Mouse (Mus musculus) limb, embryonic 15.5 days (tissue): ENCODE measurements around the gene Zfand6. TPM values are rescaled to one million over a fixed set of nuclear protein-coding genes. Genes with fewer than 3 reads are reported as not detected.

Experiments
- ATAC-seq: fragments of 200-750 bp; cut with Nextera tagmentation; 2 replicates; pipeline ENCODE4 v1.8.0; 2017; ENCODE audit warnings: low read depth, moderate TSS enrichment; ENCODE audit not compliant: insufficient number of reproducible peaks, low FRiP score, low TSS enrichment
- H3K27ac ChIP-seq: fragments of 300-500 bp; sonication (generic); 2 replicates; pipeline ENCODE4 v1.5.1; 2015; ENCODE audit warnings: moderate library complexity, mild to moderate bottlenecking, inconsistent platforms
- H3K27me3 ChIP-seq: fragments of 300-500 bp; sonication (generic); 2 replicates; pipeline ENCODE4 v1.6.1; 2015; ENCODE audit warnings: inconsistent platforms
- H3K36me3 ChIP-seq: fragments of 300-500 bp; sonication (generic); 2 replicates; pipeline ENCODE4 v1.6.1; 2015; ENCODE audit warnings: inconsistent platforms
- H3K4me1 ChIP-seq: fragments of 300-500 bp; sonication (generic); 2 replicates; pipeline ENCODE4 v1.6.1; 2015; ENCODE audit warnings: inconsistent platforms
- H3K4me2 ChIP-seq: fragments of 300-500 bp; sonication (generic); 2 replicates; pipeline ENCODE4 v1.6.1; 2015; ENCODE audit warnings: mild to moderate bottlenecking, inconsistent platforms
- H3K4me3 ChIP-seq: fragments of 300-500 bp; sonication (generic); 2 replicates; pipeline ENCODE4 v1.5.1; 2015; ENCODE audit warnings: mild to moderate bottlenecking, inconsistent platforms
- H3K9ac ChIP-seq: fragments of 300-500 bp; sonication (generic); 2 replicates; pipeline ENCODE4 v1.6.1; 2015; ENCODE audit warnings: inconsistent platforms
- H3K9me3 ChIP-seq: fragments of 300-500 bp; sonication (generic); 2 replicates; pipeline ENCODE4 v1.6.1; 2016; ENCODE audit warnings: inconsistent platforms
- WGBS: fragments of 180-500 bp; shearing (Covaris S2); methylation state at CpG from one replicate; pipeline ENCODE4 v1.1.7; 2015; 5-methylcytosine and 5-hydroxymethylcytosine counted together
- polyA plus RNA-seq: library from polyadenylated mRNA; unstranded; fragments of >200 nt; fragmentation: Nextera tagmentation; extraction: Ambion mirVana; gene quantifications from 2 replicates; pipeline ENCODE4 v1.2.1, GENCODE M21; 2015

The Zfand6 gene
- polyA plus RNA-seq, 1 experiment from 2014 or later = 153 TPM

GRCm38 (mm10) chr7:84586360-84587100 lies 103.2 kb downstream of the Zfand6 start:
- 84% methylated on average over 3 of the region's 3 CpGs for whole genome bisulfite sequencing
- H3K4me1 ChIP-seq = no peaks in the 10 kb centered on the region

GRCm38 (mm10) chr7:84585086-84585485 lies 104.7 kb downstream of the Zfand6 start:
- no peak overlapping the region for H3K9ac ChIP-seq
- no peak overlapping the region for H3K4me3 ChIP-seq
- H3K4me2 ChIP-seq = no peak overlapping the region
- no peak overlapping the region for H3K27ac ChIP-seq
- no peaks in the 10 kb centered on the region for H3K27me3 ChIP-seq
- H3K36me3 ChIP-seq = no peaks in the 10 kb centered on the region
- ATAC-seq = no peak
- no peaks in the 10 kb centered on the region for H3K4me1 ChIP-seq
- H3K9me3 ChIP-seq = no peaks in the 10 kb centered on the region
- WGBS = 82% methylated on average over 4 of the region's 4 CpGs

More at GRCm38 (mm10) chr7:84586360-84587100, 103.2 kb downstream of the Zfand6 start:
- Histone ChIP-seq H3K36me3 (no peaks in the 10 kb centered on the region), H3K27ac (no peak overlapping the region), H3K27me3 (no peaks in the 10 kb centered on the region), H3K9ac (no peak overlapping the region), H3K9me3 (no peaks in the 10 kb centered on the region), H3K4me3 (no peak overlapping the region), H3K4me2 (no peak overlapping the region)
- no peak for ATAC-seq

DNA sequence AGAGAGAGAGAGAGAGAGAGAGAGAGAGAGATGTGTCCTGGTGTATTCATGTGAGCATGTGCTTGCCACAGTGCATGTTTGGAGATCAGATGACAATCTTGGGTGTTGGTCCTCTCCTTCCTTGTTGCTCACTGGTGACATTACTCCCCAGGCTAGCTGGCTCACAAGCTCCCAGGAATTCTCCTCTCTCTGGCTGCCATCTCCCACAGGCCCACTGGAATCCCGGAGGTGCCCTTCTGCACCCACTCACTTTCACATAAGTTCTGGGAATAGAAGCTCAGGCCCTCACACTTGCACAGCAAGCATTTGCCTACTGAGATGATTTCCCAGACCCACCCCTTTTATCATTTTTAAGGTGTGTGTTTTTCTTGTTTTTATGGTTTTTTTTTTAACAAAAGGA lies 110.0 kb downstream of the Zfand6 start:
- ATAC-seq = no peak
- Histone ChIP-seq H3K27me3 (no peaks in the 10 kb centered on the region), H3K4me3 (no peak overlapping the region), H3K4me1 (no peaks in the 10 kb centered on the region), H3K9ac (no peak overlapping the region), H3K9me3 (no peaks in the 10 kb centered on the region), H3K36me3 (no peaks in the 10 kb centered on the region), H3K4me2 (no peak overlapping the region), H3K27ac (no peak overlapping the region)
- WGBS = 86% methylated on average over 1 of the region's 1 CpGs

DNA sequence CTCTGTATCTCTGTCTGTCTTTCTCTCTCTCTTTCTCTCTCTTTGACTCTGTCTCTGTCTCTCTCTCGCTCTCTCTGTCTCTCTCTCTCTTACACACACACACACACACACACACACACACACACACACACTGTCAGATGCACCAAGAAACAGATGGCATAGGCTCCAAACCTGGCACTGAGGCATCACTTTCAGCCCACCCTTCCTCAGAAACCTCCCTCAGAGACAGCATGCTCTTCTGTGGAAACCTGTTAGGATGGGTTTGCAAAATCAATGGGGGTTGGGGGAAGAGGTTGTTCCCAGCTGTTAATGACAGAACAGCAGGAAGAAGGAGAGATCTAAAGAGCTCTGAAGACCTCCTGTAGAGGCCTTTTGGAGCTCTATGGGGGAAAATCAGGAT lies 110.9 kb downstream of the Zfand6 start:
- Histone ChIP-seq H3K27ac (no peak overlapping the region), H3K27me3 (no peaks in the 10 kb centered on the region), H3K4me3 (no peak overlapping the region), H3K4me2 (no peak overlapping the region), H3K4me1 (no peaks in the 10 kb centered on the region), H3K36me3 (no peaks in the 10 kb centered on the region), H3K9me3 (no peaks in the 10 kb centered on the region), H3K9ac (no peak overlapping the region)
- no peak for ATAC-seq
- WGBS = 63% methylated on average over 1 of the region's 1 CpGs

DNA sequence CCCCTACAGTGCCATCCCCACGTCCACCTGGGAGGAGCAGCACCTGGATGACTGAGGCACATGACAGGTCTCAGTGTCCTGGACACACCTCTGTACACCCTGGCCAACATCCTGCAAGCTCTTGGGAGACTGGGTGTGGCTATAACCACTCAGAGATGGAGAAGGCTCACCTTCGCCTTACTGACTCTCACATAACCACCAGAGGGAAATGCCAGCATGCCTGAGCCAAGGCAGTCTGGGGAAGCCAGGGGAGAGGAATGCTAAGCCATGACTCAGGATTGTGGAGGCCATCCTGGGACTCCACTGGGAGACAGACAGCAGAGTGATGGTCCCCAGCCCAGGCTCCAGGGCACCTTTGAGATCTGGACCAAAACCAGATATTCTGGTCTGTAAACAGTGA lies 112.7 kb downstream of the Zfand6 start:
- no peak for ATAC-seq
- no peak overlapping the region for H3K27ac ChIP-seq
- no peaks in the 10 kb centered on the region for H3K27me3 ChIP-seq
- no peaks in the 10 kb centered on the region for H3K9me3 ChIP-seq
- H3K4me3 ChIP-seq = no peak overlapping the region
- H3K36me3 ChIP-seq = no peaks in the 10 kb centered on the region
- WGBS = 76% methylated on average over 2 of the region's 2 CpGs
- H3K4me1 ChIP-seq = no peaks in the 10 kb centered on the region
- H3K4me2 ChIP-seq = no peak overlapping the region
- no peak overlapping the region for H3K9ac ChIP-seq

DNA sequence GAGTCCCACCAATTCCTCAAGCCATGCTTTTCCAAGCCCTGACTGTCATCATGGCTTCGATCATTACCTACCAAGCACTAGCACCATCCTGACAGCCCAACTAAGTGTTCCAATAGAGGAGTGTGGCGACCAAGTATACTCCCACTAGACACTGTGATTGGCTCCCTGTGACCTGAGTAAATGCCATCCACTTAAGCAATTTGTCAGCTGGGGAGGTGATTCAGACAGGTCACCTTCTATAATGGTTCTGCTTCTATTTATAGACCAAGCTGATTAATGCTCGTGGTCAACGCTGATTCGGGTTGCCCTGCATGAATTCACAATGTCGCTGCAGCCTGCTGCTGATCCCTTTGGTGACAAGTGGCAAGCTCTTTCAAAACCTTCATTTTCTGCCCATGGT lies 123.6 kb downstream of the Zfand6 start:
- ATAC-seq = no peak
- 74% methylated on average over 6 of the region's 6 CpGs for WGBS
- Histone ChIP-seq H3K36me3 (no peaks in the 10 kb centered on the region), H3K27ac (no peak overlapping the region), H3K27me3 (no peaks in the 10 kb centered on the region), H3K9me3 (no peaks in the 10 kb centered on the region), H3K4me3 (no peak overlapping the region), H3K9ac (no peak overlapping the region), H3K4me1 (no peaks in the 10 kb centered on the region), H3K4me2 (no peak overlapping the region)

DNA sequence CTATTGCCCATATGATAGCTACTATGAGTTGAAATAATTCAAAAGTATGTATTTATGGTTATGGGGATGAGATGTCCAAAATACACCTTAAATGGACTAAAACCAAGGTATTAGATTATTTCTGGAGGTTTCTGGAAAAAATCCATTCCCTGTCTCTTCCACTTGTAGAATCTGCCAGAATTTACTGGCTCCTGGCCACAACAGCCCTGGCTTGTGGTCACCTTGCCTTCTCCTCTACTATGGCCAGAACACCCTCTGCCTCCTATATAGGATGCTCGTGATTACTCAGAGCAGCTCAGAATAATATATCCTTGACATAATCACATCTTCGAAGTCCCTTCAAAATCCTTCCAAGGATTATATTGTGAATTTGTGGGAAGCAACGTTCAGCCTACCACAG lies 125.5 kb downstream of the Zfand6 start:
- no peak overlapping the region for H3K9ac ChIP-seq
- no peak overlapping the region for H3K27ac ChIP-seq
- no peak overlapping the region for H3K4me3 ChIP-seq
- no peak for ATAC-seq
- H3K9me3 ChIP-seq = no peaks in the 10 kb centered on the region
- no peaks in the 10 kb centered on the region for H3K4me1 ChIP-seq
- WGBS = 83% methylated on average over 3 of the region's 3 CpGs
- H3K4me2 ChIP-seq = no peak overlapping the region
- H3K36me3 ChIP-seq = no peaks in the 10 kb centered on the region
- H3K27me3 ChIP-seq = no peaks in the 10 kb centered on the region

Other genes with a start within 250 kb of the Zfand6 start
- gene Gm2115, start 161.0 kb downstream of the Zfand6 start, polyA plus RNA-seq = 1.0 and 1.3 TPM in 2 replicates
- 5.9 and 6.0 TPM in 2 replicates for gene Fah, start 83.2 kb downstream of the Zfand6 start, polyA plus RNA-seq
- gene Olfr291, start 163.6 kb upstream of the Zfand6 start, polyA plus RNA-seq = not detected in 2 replicates